Mouse (Mus musculus) frontal cortex, postnatal 14 days (tissue): ENCODE measurements around the gene Ttll10.

ENCODE experiments used
- DNase-seq, 2 experiments: peaks; one replicate each; pipeline ENCODE4 v3.0.0; 2022; ENCODE audit warnings: low spot score in 2 of 2

Gene Ttll10

GRCm38 (mm10) chr4:156065156-156065894 is 6.1 kb upstream of the Ttll10 start:
- no peak for DNase-seq

GRCm38 (mm10) chr4:156064510-156064897 is 5.3 kb upstream of the Ttll10 start:
- DNase-seq, result no peak

GRCm38 (mm10) chr4:156063861-156064509 is 4.8 kb upstream of the Ttll10 start:
- DNase-seq, result no peak

GRCm38 (mm10) chr4:156059713-156060112 is 499 bp upstream of the Ttll10 start:
- no peak for DNase-seq

- no peak for DNase-seq
These were observed 388 bp downstream of the Ttll10 start for GRCm38 (mm10) chr4:156058826-156059225.

GRCm38 (mm10) chr4:156057702-156058101 is 1.5 kb downstream of the Ttll10 start:
- DNase-seq, result no peak

- DNase-seq, result no peak
These were observed 4.0 kb downstream of the Ttll10 start for GRCm38 (mm10) chr4:156055173-156055572.

- no peak for DNase-seq
These were observed 4.6 kb downstream of the Ttll10 start for GRCm38 (mm10) chr4:156054606-156055005.

GRCm38 (mm10) chr4:156054130-156054529 is 5.1 kb downstream of the Ttll10 start:
- DNase-seq, result no peak

- DNase-seq, result no peak
These were observed 6.1 kb downstream of the Ttll10 start for GRCm38 (mm10) chr4:156053113-156053512.

- DNase-seq, result no peak
These were observed 8.7 kb downstream of the Ttll10 start for GRCm38 (mm10) chr4:156050391-156050980.

- DNase-seq, result no peak
These were observed 9.4 kb downstream of the Ttll10 start for GRCm38 (mm10) chr4:156049779-156050178.

- no peak for DNase-seq
These were observed 14.5 kb downstream of the Ttll10 start for GRCm38 (mm10) chr4:156044754-156045153.

GRCm38 (mm10) chr4:156034901-156035300 is 24.3 kb downstream of the Ttll10 start:
- DNase-seq, result no peak

- DNase-seq, result no peak
These were observed 24.9 kb downstream of the Ttll10 start for GRCm38 (mm10) chr4:156034301-156034700.

GRCm38 (mm10) chr4:156033476-156034119 is 25.6 kb downstream of the Ttll10 start:
- no peak for DNase-seq

- DNase-seq, result no peak
These were observed 26.4 kb downstream of the Ttll10 start for GRCm38 (mm10) chr4:156032856-156033255.

- DNase-seq, result peak; percentile 71 to 78
These were observed 27.4 kb downstream of the Ttll10 start for GRCm38 (mm10) chr4:156031593-156032391.

- no peak for DNase-seq
These were observed 28.0 kb downstream of the Ttll10 start for GRCm38 (mm10) chr4:156031255-156031592.

- no peak for DNase-seq
These were observed 28.5 kb downstream of the Ttll10 start for GRCm38 (mm10) chr4:156030651-156031118.

- DNase-seq, result no peak
These were observed 30.6 kb downstream of the Ttll10 start for GRCm38 (mm10) chr4:156028580-156028979.

- DNase-seq, result peak; percentile 36 to 43
These were observed 33.2 kb downstream of the Ttll10 start, which contains the start of gene Tnfrsf18 for GRCm38 (mm10) chr4:156026013-156026412. TSS of gene Tnfrsf18 (plus strand) at chr4:156026164.
